Mouse (Mus musculus) adrenal gland, postnatal 14 days (tissue): ENCODE results near the gene Themis2. TPM values are rescaled to one million over a fixed set of nuclear protein-coding genes. Genes with fewer than 3 reads are reported as not detected.
"Not testable (repeated sequence)": the region's sequence is repeated elsewhere in the genome, so short reads cannot be mapped to it uniquely, and the experiment has no call there.

Experiments used
- DNase-seq: peaks from one replicate; pipeline ENCODE4 v3.0.0; 2021; ENCODE audit warnings: mixed read lengths
- total RNA-seq: library from RNA; stranded (reverse); gene quantifications from 2 replicates; pipeline ENCODE4 v1.2.3, GENCODE M21; 2021

Gene Themis2
- total RNA-seq, 1 experiment from 2014 or later = 2.0 TPM

DNA sequence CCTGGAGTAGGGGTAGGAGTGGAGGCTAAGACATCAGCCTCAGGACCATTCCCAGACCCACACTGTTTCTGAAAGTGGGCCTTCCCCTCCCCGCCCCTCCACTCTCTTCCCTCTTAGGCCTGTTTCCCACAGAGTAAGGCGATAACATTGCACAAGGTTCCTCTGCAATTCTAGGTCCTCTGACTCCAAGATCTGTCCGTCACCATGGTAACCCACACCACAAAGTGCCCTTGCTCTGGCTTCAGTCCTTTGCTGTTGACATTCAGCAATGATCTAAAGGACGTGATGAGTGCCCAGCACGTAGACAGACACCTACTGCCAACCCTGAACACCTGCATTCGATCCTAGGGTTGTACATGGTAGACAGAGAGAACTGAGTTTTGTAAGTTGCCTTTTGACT lies 43.2 kb downstream of the Themis2 start:
- peak; percentile 40 for DNase-seq

GRCm38 (mm10) chr4:132749258-132749982 lies 46.8 kb downstream of the Themis2 start:
- DNase-seq = no peak

GRCm38 (mm10) chr4:132748778-132749177 lies 47.4 kb downstream of the Themis2 start:
- no peak for DNase-seq

- DNase-seq = peak; percentile 43
Measured at GRCm38 (mm10) chr4:132747664-132748259, 48.4 kb downstream of the Themis2 start.

DNA sequence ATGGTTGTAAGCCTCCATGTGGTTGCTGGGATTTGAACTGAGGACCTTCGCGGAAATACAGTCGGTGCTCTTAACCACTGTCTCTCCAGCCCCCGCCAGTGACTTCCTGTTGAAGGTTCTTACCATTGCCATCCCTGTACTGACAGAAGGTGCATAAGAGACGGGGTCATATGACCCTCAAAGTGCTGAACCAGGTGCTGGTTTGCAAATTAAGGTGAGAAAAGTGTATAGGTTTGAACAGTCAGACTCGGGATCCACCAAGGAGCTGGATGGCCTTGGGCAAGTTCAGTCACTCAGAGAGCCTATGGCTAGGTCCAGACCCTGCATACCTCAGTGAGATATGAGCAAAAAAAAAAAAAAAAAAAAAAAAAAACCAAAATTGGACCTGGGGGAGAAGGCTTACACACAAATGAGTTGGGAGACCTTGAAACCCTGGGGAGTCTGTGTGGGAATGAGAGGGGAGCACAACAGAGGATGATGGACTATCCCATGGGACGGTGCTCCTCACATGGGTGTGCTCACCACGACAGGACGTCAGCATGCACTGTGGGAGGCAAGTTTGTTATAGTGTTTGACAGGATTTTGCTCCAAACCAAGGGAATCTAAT lies 49.2 kb downstream of the Themis2 start:
- DNase-seq = no peak

GRCm38 (mm10) chr4:132743992-132744911 lies 51.9 kb downstream of the Themis2 start:
- DNase-seq = peak; percentile 50

GRCm38 (mm10) chr4:132741491-132741890 lies 54.7 kb downstream of the Themis2 start:
- DNase-seq = no peak

DNA sequence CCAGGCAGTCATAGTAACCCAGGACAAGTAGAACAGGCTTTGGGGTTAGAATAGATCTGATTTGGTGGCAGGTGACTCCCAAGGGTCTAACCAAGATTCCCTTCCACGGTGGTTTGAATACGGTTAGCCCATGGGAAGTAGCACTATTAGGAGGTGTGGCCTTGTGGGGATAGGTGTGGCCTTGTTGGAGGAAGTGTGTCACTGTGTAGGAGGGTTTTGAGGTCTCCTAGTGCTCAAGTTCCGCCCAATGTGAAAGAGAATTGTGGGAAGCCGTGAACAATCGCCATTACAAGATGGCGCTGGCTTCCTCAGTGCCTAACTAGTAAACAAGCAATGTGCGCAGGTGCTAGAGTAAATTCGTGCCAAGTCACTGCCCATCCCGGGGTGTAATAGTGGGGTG lies 59.0 kb downstream of the Themis2 start:
- not testable (repeated sequence) for DNase-seq

DNA sequence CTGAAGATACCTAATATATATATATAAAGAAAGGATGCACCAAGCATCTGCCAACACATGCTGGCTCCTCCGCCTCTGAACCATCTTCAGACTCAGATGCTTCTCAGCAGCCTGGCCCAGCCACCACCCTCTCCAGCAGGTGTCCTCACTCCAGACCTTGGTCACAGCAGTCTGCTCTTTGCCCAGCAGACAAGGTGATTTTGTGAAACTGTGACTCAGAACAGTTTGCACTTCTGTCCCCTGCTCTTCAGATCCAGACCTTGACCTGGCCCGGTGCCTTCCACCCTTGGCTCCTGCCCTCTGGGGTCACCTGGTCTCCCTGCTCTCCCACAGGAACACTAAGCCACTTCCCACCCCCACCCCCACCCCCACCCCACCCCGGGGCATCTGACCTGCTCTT lies 60.3 kb downstream of the Themis2 start:
- no peak for DNase-seq

DNA sequence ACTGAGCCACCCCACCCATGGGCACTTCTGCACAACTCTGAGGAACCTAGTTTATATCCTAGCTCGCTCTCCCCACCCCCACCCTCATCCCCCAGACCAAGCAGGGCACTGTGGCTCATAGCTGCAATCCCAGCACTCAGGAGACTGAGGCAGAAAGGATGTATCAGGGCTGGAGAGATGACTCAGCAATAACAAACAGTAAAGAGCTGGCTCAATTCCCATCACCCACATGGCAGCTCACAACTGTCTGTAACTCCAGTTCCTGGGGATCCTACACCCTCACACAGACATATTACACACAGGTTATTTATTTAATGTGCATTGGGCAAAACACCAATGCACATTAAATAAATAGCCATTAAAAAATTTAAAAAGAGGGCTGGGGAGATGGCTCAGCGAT lies 60.8 kb downstream of the Themis2 start:
- DNase-seq = no peak

- no peak for DNase-seq
Measured at GRCm38 (mm10) chr4:132734766-132735165, 61.4 kb downstream of the Themis2 start.

GRCm38 (mm10) chr4:132733071-132733770 lies 63.0 kb downstream of the Themis2 start:
- no peak for DNase-seq

- peak; percentile 98 for DNase-seq
Measured at GRCm38 (mm10) chr4:132732148-132732684, 64.0 kb downstream of the Themis2 start, which contains the start of gene Xkr8. Gene Xkr8 (minus strand): TSS chr4:132732546.

Other genes with a start within 250 kb of the Themis2 start
- gene Ptafr, start 232.3 kb downstream of the Themis2 start, total RNA-seq = 1.4 and 1.5 TPM in 2 replicates
- 26.7 and 27.2 TPM in 2 replicates for gene Eya3, start 157.4 kb downstream of the Themis2 start, total RNA-seq
- gene Xkr8, start 63.8 kb downstream of the Themis2 start, total RNA-seq = 4.0 and 4.7 TPM in 2 replicates
- 2.1 and 3.3 TPM in 2 replicates for gene Smpdl3b, start 39.1 kb downstream of the Themis2 start, total RNA-seq
- gene Rpa2, start 28.1 kb downstream of the Themis2 start, total RNA-seq = 15.9 and 16.6 TPM in 2 replicates
- 38.6 and 46.8 TPM in 2 replicates for gene Ppp1r8, start 46.8 kb upstream of the Themis2 start, total RNA-seq
- gene Stx12, start 88.1 kb upstream of the Themis2 start, total RNA-seq = 49.7 and 53.3 TPM in 2 replicates
- gene Fam76a, start 126.2 kb upstream of the Themis2 start, total RNA-seq = 32.6 and 33.8 TPM in 2 replicates
- 0.78 and 1.8 TPM in 2 replicates for gene Fgr, start 177.7 kb upstream of the Themis2 start, total RNA-seq
- 65.0 and 71.9 TPM in 2 replicates for gene Ahdc1, start 214.9 kb upstream of the Themis2 start, total RNA-seq